Mouse (Mus musculus): ENCODE measurements around the gene St6galnac6. TPM values are rescaled to one million over a fixed set of nuclear protein-coding genes. Genes with fewer than 3 reads are reported as not detected.

The St6galnac6 gene
- polyA plus RNA-seq, 1 experiment from 2014 or later = 11.9 TPM

DNA sequence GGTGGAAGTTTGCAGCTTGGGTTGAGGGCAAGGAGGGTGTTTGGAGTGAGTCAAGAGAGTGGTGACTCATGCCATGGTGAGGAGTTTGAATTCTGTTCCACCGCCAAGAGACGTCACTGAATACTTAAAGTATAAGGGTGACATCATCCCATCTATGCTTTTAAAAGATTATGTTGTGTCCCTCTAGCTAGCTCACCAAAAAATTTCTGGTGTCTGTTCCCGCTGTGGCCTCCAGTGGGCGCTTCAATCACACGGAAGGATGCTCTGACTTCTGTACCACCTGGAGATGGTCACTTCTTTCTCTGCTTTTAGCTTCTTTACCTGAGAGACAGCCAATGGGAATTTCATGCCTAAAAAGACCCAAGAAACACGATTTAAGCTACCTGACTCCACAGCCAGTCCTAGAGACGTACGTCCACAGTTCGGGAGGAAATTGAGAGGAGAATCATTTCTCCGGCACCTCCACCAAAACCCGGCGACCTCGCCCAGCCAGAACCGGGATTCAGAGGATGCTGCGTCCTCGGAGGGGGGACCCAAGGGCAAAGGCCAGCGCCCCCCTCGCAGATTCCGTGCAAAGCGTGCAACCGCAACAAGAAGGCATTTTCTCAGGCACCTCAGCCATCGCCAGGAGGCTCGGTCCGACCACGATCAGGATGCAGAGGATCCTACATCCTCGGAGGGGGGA, 24.5 kb upstream of the St6galnac6 start:
- DNase-seq (ENCODE audit: low spot score) = peak; percentile 55
- peaks cover 43% of the 10 kb centered on the region for H3K27me3 ChIP-seq (ENCODE audit: low read depth, poor library complexity, severe bottlenecking)
- peak overlapping the region; percentile 50; the same call in 1 of the 2 replicates for H3K27ac ChIP-seq (replicated peaks)
- H3K4me3 ChIP-seq = peak overlapping the region; percentile 68
- H3K9me3 ChIP-seq (replicated peaks) = no peaks in the 10 kb centered on the region
- 2% methylated on average over 26 of the region's 26 CpGs for WGBS
- H3K4me1 ChIP-seq = peaks cover 35% of the 10 kb centered on the region
- H3K36me3 ChIP-seq = peaks cover 12% of the 10 kb centered on the region

DNA sequence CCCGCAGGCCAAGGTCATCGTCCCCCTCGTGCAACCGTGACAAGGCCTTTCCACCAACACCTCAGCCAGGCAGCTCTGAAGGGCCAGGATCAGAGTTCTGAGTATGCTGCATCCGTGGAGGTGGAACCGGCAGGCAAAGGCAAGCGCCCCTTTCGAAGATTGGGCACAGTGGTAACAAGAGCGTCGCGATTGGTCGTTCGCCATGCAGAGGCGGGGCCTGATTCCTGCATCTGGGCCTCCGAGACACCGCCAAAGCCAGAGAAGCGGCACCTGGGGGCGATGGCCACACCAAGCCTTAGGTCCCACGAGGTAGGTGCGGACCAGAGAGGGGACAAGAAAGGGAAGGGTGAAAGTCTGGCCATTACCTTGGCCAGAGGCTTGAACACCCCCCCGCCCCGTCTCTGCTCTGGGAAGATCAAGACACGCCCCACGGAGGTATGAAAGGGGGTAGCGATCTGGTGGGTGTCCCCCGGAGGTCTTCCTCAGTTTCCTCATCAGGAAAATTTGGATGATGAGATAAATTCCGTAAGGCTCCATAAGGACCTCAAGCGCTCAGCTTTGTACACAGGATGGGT, 23.8 kb upstream of the St6galnac6 start, which contains the start of gene 9430097D07Rik:
9430097D07Rik (minus strand) TSS at position 99 of the 575 bp plus-strand sequence.
- Histone ChIP-seq H3K36me3 (peaks cover 12% of the 10 kb centered on the region), H3K27me3 (ENCODE audit: low read depth, poor library complexity, severe bottlenecking) (peaks cover 49% of the 10 kb centered on the region), H3K4me3 (peak within 1 kb of the TSS; percentile 68), H3K4me1 (peaks cover 35% of the 10 kb centered on the region), H3K27ac (replicated peaks) (peak within 1 kb of the TSS; percentile 50; the same call in 1 of the 2 replicates), H3K9me3 (replicated peaks) (no peaks in the 10 kb centered on the region)
- peak; percentile 75 for DNase-seq (ENCODE audit: low spot score)
- WGBS = 4% methylated on average over 28 of the region's 28 CpGs

DNA sequence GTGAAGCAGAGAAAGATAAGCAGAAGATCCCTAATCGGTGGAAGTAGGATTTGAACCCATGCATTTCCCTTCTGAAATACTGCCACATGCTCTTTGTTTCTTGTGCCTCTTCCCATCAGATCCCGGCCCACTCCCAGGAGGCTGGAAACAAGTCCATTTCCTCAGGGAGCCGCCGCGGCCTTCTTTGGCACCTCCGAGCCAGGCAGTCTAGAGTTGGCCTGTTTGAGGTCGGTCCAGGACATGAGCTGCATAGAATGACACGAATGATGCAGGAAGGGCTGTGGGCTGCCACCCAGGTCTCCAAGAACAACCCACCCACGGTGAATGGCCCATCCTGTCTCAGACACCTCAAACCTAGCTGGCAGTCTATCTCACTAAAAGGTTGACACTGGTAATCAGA, 23.0 kb upstream of the St6galnac6 start:
- Histone ChIP-seq H3K4me3 (no peak overlapping the region), H3K9me3 (replicated peaks) (no peaks in the 10 kb centered on the region), H3K4me1 (peaks cover 29% of the 10 kb centered on the region), H3K36me3 (peaks cover 12% of the 10 kb centered on the region), H3K27ac (replicated peaks) (no peak overlapping the region), H3K27me3 (ENCODE audit: low read depth, poor library complexity, severe bottlenecking) (peaks cover 52% of the 10 kb centered on the region)
- no peak for DNase-seq (ENCODE audit: low spot score)
- 88% methylated on average over 9 of the region's 9 CpGs for WGBS

DNA sequence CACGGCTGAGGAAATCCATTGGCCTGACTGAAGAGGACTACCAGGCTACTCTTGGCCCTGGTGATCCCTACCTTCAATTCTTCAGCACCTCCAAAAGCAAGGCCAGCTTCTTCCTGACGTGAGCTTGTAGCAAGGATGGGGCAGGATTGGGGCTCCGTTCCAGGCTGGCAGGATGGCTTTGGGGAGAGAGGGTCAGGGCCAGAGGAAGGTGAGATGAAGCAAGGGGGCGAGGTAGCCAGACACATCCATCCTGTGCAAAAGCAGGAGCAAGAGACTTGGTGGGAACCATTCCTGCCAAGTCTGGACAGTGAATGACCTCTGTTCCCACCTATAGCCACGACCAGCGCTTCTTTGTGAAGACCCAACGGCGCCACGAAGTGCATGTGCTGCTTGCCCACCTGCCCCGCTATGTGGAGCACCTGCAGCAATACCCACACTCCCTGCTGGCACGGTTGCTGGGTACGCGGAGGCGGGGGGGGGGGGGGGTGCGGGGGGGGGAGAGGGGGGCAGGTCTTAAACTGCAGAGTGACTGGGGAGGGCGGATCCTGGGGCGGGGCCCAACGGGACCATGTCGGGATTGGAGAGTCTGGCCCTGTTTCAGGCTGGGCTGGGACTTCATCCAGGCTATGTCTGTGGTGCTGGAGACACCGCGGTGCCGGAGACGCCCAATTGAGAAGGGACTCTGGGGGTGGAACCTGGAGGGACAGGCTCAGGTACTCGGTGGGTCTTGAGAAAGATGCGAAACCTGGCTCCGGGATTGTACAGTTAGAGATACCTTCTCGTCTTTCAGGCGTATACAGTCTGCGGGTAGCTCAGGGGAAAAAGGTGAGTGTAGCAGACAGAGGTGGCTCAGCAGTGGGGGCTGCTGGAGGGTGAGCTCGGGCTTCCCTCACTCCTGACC, 21.1 kb upstream of the St6galnac6 start:
- Histone ChIP-seq H3K4me1 (peaks cover 22% of the 10 kb centered on the region), H3K9me3 (replicated peaks) (no peaks in the 10 kb centered on the region), H3K27ac (replicated peaks) (no peak overlapping the region), H3K4me3 (no peak overlapping the region), H3K36me3 (peaks cover under 1% of the 10 kb centered on the region; the same call in 1 of the 2 replicates), H3K27me3 (ENCODE audit: low read depth, poor library complexity, severe bottlenecking) (peaks cover 66% of the 10 kb centered on the region)
- DNase-seq (ENCODE audit: low spot score) = no peak
- WGBS = 50% methylated on average over 23 of the region's 30 CpGs

DNA sequence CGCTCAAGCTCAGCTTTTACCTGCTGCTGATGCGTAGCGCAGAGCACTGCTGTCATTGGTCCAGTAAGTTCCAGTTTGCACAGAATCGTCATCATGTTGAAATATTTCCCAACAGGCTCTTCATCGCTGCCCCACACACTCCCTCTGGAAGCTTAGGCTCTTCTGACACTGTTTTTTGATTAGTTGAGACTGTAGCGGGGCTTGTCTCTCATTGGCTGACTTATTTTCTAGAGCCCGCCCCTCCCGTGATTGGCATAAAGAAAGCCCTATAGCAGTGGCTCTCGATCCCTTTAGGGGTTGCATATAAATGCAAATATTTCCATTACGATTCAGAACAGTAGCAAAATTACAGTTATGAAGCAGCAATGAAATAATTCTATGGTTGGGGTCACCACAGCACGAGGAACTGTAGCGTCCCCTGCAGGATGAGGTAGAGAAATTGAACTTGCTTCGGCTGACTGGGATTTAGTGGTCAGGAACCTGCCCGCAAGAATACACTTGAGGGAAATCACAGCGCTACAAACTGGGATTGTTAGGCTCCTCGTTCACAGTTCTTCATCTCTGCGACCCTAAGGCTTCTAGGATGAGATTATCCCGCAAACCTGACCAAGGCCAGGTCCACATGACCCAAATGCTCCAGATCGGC, 17.9 kb upstream of the St6galnac6 start:
- no peak overlapping the region for H3K27ac ChIP-seq (replicated peaks)
- H3K9me3 ChIP-seq (replicated peaks) = no peaks in the 10 kb centered on the region
- peak; percentile 50 for DNase-seq (ENCODE audit: low spot score)
- peak overlapping the region; percentile 47 for H3K4me3 ChIP-seq
- peaks cover 17% of the 10 kb centered on the region for H3K4me1 ChIP-seq
- H3K27me3 ChIP-seq (ENCODE audit: low read depth, poor library complexity, severe bottlenecking) = peaks cover 77% of the 10 kb centered on the region
- WGBS = 36% methylated on average over 19 of the region's 19 CpGs
- no peaks in the 10 kb centered on the region for H3K36me3 ChIP-seq

DNA sequence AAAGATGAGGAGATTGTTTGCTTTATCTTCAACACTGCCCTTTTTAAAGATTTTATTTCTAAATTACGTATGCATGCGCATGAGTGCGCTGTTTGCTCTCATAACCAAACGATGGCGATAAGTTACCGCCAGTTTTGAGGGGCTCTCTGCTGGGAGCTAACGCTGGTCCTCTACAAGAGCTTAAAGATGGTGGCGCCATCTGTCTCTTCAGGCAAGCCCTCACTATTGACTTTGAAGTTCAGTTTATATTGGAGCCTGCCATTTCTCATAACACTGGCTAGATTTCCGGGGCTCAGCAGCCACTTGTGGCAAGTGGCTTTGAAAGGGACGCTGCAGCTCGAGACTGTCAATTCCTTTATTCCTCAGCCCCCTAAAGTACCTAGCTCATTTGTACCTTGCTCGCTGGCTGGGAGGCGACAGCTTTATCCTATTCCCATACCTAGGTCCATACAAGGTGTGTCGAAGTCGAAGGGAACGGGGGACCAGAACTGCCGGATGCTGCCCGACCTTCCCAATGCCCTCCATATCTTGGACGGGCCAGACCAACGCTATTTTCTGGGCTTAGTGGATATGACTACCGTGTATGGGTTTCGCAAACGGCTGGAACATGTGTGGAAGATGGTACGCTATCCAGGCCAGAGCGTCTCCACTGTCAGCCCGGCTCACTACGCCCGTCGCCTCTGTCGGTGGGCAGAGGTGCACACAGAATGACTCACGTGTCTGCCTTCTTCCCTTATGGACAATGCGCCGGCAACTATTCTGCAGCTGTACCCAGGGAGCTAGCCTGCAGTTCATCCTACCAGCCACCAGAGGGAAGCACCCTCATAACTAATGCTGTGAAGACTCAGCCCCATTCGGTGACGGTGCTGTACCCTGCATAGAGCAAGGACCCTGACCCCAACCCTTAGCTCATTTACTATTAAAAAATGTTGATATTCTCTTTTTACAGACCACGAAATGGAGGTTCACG, 16.4 kb upstream of the St6galnac6 start:
- Histone ChIP-seq H3K27ac (replicated peaks) (peak overlapping the region; percentile 10), H3K4me3 (peak overlapping the region; percentile 39), H3K36me3 (no peaks in the 10 kb centered on the region), H3K9me3 (replicated peaks) (no peaks in the 10 kb centered on the region), H3K27me3 (ENCODE audit: low read depth, poor library complexity, severe bottlenecking) (peaks cover 69% of the 10 kb centered on the region), H3K4me1 (peaks cover 33% of the 10 kb centered on the region)
- WGBS = 15% methylated on average over 37 of the region's 37 CpGs
- DNase-seq (ENCODE audit: low spot score) = peak; percentile 84

DNA sequence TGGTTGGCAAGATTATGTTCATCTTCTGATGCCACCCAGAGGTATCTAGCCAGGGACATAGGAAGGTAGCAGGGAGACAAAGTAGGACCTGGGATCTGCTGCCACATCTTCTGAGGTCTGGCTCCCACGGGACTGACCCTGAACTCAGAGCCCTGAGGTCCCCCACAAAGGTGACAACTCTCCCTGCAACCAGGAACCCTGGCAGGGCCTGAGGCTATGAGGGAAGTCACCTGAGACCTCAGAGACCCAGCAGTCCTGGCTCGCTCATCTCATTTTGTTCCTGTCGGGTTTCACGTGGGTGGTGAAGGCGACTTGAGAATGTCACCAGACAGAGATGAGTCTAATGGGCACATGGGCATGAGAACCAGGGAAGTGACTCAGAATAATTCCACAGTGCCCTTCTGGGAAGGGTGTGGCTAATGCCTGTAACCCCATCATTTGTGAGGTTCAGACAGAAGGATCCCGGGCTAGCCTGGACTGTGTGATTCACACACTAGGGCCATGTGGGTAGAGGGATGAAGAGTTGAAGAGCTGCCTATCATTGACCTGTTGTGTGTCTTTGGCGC, 14.3 kb upstream of the St6galnac6 start:
- 87% methylated on average over 7 of the region's 7 CpGs for WGBS
- Histone ChIP-seq H3K27me3 (ENCODE audit: low read depth, poor library complexity, severe bottlenecking) (peaks cover 50% of the 10 kb centered on the region), H3K4me1 (peaks cover 39% of the 10 kb centered on the region), H3K9me3 (replicated peaks) (no peaks in the 10 kb centered on the region), H3K36me3 (no peaks in the 10 kb centered on the region), H3K4me3 (no peak overlapping the region), H3K27ac (replicated peaks) (no peak overlapping the region)
- no peak for DNase-seq (ENCODE audit: low spot score)

DNA sequence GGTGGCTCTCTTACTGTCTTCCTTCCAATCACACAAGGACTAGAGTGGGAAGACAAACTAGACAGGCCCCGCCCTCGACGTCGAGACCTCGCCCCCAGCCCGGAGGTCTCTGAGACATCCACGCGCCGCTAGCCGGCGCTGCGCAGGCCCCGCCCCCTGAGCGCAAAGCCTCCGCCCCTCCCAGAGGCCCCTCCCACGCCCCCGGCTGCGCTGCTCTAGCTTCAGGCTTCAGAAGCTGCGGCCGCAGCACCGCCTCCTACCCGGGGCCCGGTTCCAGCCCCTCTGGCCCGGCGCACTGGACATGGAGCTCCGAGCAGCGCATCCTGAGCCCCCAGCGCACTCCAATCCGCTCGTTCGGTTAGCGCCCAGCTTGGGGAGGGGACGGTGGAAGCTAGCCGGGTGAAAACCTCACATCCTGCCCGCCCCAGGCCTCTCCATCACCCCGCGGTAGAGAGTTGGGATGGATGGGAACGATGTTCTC, 12.6 kb upstream of the St6galnac6 start, which contains the start of gene St6galnac4:
St6galnac4 (plus strand) TSS at position 225 of the 481 bp plus-strand sequence.
- WGBS = under 1% methylated on average over 38 of the region's 38 CpGs
- Histone ChIP-seq H3K9me3 (replicated peaks) (no peaks in the 10 kb centered on the region), H3K36me3 (no peaks in the 10 kb centered on the region), H3K27me3 (ENCODE audit: low read depth, poor library complexity, severe bottlenecking) (peaks cover 42% of the 10 kb centered on the region), H3K4me3 (peak within 1 kb of the TSS; percentile 60), H3K4me1 (peaks cover 39% of the 10 kb centered on the region), H3K27ac (replicated peaks) (peak within 1 kb of the TSS; percentile 84)
- DNase-seq (ENCODE audit: low spot score) = peak; percentile 95

DNA sequence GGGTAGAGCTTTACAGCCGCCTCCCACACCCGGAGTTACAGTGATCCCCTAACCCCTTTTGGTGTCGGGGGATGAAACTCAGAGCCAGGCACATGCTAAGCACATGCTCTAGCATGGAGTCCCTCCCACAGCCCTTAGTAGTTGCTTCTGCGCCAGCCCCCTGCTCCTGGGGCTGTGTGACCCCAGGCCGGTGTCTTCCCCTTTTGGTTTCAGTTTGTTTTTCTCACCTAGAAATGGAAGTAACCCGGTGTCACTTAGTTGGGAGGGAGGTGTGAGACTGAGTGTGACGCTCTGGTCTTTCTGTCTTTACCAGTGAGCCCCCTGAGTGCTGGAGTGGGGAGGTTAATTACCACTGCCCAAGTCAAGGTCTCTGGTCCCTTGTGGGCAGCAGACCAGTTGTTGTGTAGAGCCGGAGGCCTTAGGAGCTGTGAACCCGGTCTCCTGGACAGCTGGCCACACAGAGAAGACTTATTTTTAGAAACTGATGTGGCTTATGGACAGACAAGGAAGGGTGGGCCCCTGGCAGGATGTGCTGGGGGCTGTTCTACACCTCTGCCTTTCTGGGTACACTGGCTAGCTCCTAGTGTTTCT, 11.7 kb upstream of the St6galnac6 start:
- 49% methylated on average over 9 of the region's 9 CpGs for WGBS
- no peak overlapping the region for H3K27ac ChIP-seq (replicated peaks)
- H3K27me3 ChIP-seq (ENCODE audit: low read depth, poor library complexity, severe bottlenecking) = peaks cover 32% of the 10 kb centered on the region

DNA sequence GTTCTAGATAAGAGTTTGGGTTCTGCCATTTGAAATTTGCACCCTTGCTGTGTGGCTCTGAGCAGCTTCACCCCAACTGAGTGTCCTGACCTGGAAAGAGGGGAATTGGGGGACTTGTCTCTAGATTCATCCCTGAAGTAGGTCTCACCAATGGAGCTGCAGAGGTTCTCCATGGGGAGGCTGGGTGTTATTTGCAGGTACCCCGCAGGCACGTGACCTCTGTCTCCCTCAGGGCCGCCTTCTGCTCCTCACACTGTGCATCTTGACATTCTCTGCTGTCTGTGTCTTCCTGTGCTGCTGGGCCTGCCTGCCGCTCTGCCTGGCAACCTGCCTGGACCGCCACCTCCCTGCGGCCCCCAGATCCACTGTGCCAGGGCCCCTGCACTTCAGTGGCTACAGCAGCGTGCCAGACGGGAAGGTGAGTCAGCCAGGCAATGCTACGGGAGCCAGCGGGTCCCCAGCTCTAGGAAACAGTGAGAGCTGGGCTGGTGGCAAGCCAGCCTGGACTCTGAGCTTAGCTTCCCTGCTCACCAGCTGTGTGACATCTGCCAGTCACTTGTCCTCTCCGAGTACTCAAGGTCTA, 10.2 kb upstream of the St6galnac6 start:
- Histone ChIP-seq H3K27me3 (ENCODE audit: low read depth, poor library complexity, severe bottlenecking) (peaks cover 21% of the 10 kb centered on the region; the same call in 1 of the 2 replicates), H3K4me3 (no peak overlapping the region), H3K9me3 (replicated peaks) (no peaks in the 10 kb centered on the region), H3K4me1 (peaks cover 28% of the 10 kb centered on the region), H3K36me3 (peaks cover 3% of the 10 kb centered on the region; the same call in 1 of the 2 replicates), H3K27ac (replicated peaks) (no peak overlapping the region)
- no peak for DNase-seq (ENCODE audit: low spot score)
- WGBS = 76% methylated on average over 11 of the region's 11 CpGs

More for the DNA sequence above, 11.7 kb upstream of the St6galnac6 start:
- no peaks in the 10 kb centered on the region for H3K9me3 ChIP-seq (replicated peaks)
- H3K4me3 ChIP-seq = peak overlapping the region; percentile 60
- H3K36me3 ChIP-seq = no peaks in the 10 kb centered on the region
- H3K4me1 ChIP-seq = peaks cover 39% of the 10 kb centered on the region
- DNase-seq (ENCODE audit: low spot score) = no peak
